Mouse (Mus musculus) midbrain, embryonic 16.5 days (tissue): ENCODE data around the gene Cstad. TPM values are rescaled to one million over a fixed set of nuclear protein-coding genes. Genes with fewer than 3 reads are reported as not detected.

Source experiments
- ATAC-seq: fragments of 200-750 bp; cut with Nextera tagmentation; 2 replicates; pipeline ENCODE4 v1.8.0; 2017; ENCODE audit warnings: moderate TSS enrichment
- H3K27ac ChIP-seq: fragments of 300-500 bp; sonication (generic); 2 replicates; pipeline ENCODE4 v1.5.1; 2014; ENCODE audit warnings: mild to moderate bottlenecking, low read length, mixed read lengths
- H3K27me3 ChIP-seq: fragments of 300-500 bp; sonication (generic); 2 replicates; pipeline ENCODE4 v1.6.1; 2014; ENCODE audit warnings: low read depth, low read length, mixed read lengths; ENCODE audit not compliant: control insufficient read depth, insufficient read depth
- H3K36me3 ChIP-seq: fragments of 300-500 bp; sonication (generic); 2 replicates; pipeline ENCODE4 v1.6.1; 2014; ENCODE audit warnings: mild to moderate bottlenecking, low read length, moderate library complexity, mixed read lengths; ENCODE audit not compliant: control insufficient read depth, insufficient read depth
- H3K4me1 ChIP-seq: fragments of 300-500 bp; sonication (generic); 2 replicates; pipeline ENCODE4 v1.6.1; 2014; ENCODE audit warnings: mild to moderate bottlenecking, low read length, mixed read lengths; ENCODE audit not compliant: control insufficient read depth, insufficient read depth
- H3K4me2 ChIP-seq: fragments of 300-500 bp; sonication (generic); 2 replicates; pipeline ENCODE4 v1.6.1; 2014; ENCODE audit warnings: mild to moderate bottlenecking, low read length, mixed read lengths
- H3K4me3 ChIP-seq: fragments of 300-500 bp; sonication (generic); 2 replicates; pipeline ENCODE4 v1.5.1; 2014; ENCODE audit warnings: low read depth, mild to moderate bottlenecking, low read length, moderate library complexity, mixed read lengths
- H3K9ac ChIP-seq: fragments of 300-500 bp; sonication (generic); 2 replicates; pipeline ENCODE4 v1.6.1; 2014; ENCODE audit warnings: low read depth, low read length, mixed read lengths
- H3K9me3 ChIP-seq: fragments of 300-500 bp; sonication (generic); replicated peaks from 2 replicates; pipeline ENCODE4 v1.6.1; 2014; ENCODE audit warnings: mild to moderate bottlenecking, low read length, mixed read lengths; ENCODE audit not compliant: control insufficient read depth, poor library complexity, severe bottlenecking
- WGBS: fragments of 180-500 bp; shearing (Covaris S2); extraction: QIAGEN DNeasy Blood & Tissue Kit; methylation state at CpG from one replicate; pipeline ENCODE4 v1.1.7; 2014; 5-methylcytosine and 5-hydroxymethylcytosine counted together
- polyA plus RNA-seq: library from polyadenylated mRNA; unstranded; fragments of >200 nt; fragmentation: Nextera tagmentation; extraction: Ambion mirVana; gene quantifications from 2 replicates; pipeline ENCODE4 v1.2.1, GENCODE M21; 2015

Gene Cstad
- polyA plus RNA-seq = 0.62 TPM in 2 replicates

GRCm38 (mm10) chr2:30594641-30595379 is at the start of gene Cstad:
TSS of gene Cstad (plus strand) at chr2:30595040.
- Histone ChIP-seq H3K4me3 (peak within 1 kb of the TSS; percentile 53), H3K9ac (peak within 1 kb of the TSS; percentile 86), H3K4me2 (peak within 1 kb of the TSS; percentile 72), H3K27me3 (no peaks in the 10 kb centered on the region), H3K4me1 (peaks cover 23% of the 10 kb centered on the region), H3K36me3 (no peaks in the 10 kb centered on the region), H3K27ac (peak within 1 kb of the TSS; percentile 100), H3K9me3 (no peaks in the 10 kb centered on the region)
- WGBS = under 1% methylated on average over 31 of the region's 39 CpGs
- ATAC-seq = peak; percentile 76

- ATAC-seq = no peak
- Histone ChIP-seq H3K27me3 (no peaks in the 10 kb centered on the region), H3K4me2 (peak overlapping the region; percentile 55), H3K9me3 (no peaks in the 10 kb centered on the region), H3K36me3 (no peaks in the 10 kb centered on the region), H3K4me3 (peak overlapping the region; percentile 9), H3K9ac (peak overlapping the region; percentile 27), H3K4me1 (peaks cover 29% of the 10 kb centered on the region), H3K27ac (peak overlapping the region; percentile 90)
- 46% methylated on average over 7 of the region's 7 CpGs for WGBS
Measured at GRCm38 (mm10) chr2:30545706-30546105, 49.1 kb upstream of the Cstad start.

- no peaks in the 10 kb centered on the region for H3K36me3 ChIP-seq
- H3K4me1 ChIP-seq = peaks cover 29% of the 10 kb centered on the region
- ATAC-seq = no peak
- 52% methylated on average over 2 of the region's 3 CpGs for WGBS
- peak overlapping the region; percentile 55 for H3K4me2 ChIP-seq
- no peaks in the 10 kb centered on the region for H3K27me3 ChIP-seq
- no peaks in the 10 kb centered on the region for H3K9me3 ChIP-seq
- no peak overlapping the region for H3K9ac ChIP-seq
- no peak overlapping the region for H3K4me3 ChIP-seq
- H3K27ac ChIP-seq = peak overlapping the region; percentile 90
Measured at GRCm38 (mm10) chr2:30546219-30546618, 48.6 kb upstream of the Cstad start.

- WGBS = 80% methylated on average over 17 of the region's 19 CpGs
- no peak for ATAC-seq
- no peak overlapping the region for H3K27ac ChIP-seq
Measured at GRCm38 (mm10) chr2:30547455-30548217, 47.2 kb upstream of the Cstad start.

GRCm38 (mm10) chr2:30551579-30551978 is 43.3 kb upstream of the Cstad start:
- Histone ChIP-seq H3K4me1 (peaks cover 10% of the 10 kb centered on the region), H3K36me3 (no peaks in the 10 kb centered on the region), H3K4me3 (no peak overlapping the region), H3K27me3 (no peaks in the 10 kb centered on the region), H3K9ac (no peak overlapping the region), H3K27ac (no peak overlapping the region), H3K4me2 (no peak overlapping the region), H3K9me3 (no peaks in the 10 kb centered on the region)
- 85% methylated on average over 5 of the region's 5 CpGs for WGBS
- ATAC-seq = no peak

More at GRCm38 (mm10) chr2:30547455-30548217, 47.2 kb upstream of the Cstad start:
- H3K9ac ChIP-seq = no peak overlapping the region
- no peaks in the 10 kb centered on the region for H3K36me3 ChIP-seq
- no peaks in the 10 kb centered on the region for H3K27me3 ChIP-seq
- H3K4me2 ChIP-seq = no peak overlapping the region
- H3K4me3 ChIP-seq = no peak overlapping the region
- H3K9me3 ChIP-seq = no peaks in the 10 kb centered on the region
- peaks cover 26% of the 10 kb centered on the region for H3K4me1 ChIP-seq

GRCm38 (mm10) chr2:30553851-30554540 is 40.8 kb upstream of the Cstad start:
- Histone ChIP-seq H3K27ac (peak overlapping the region; percentile 71), H3K9me3 (no peaks in the 10 kb centered on the region), H3K9ac (peak overlapping the region; percentile 49; the same call in 1 of the 2 replicates), H3K4me2 (peak overlapping the region; percentile 47), H3K36me3 (no peaks in the 10 kb centered on the region), H3K4me3 (peak overlapping the region; percentile 23; the same call in 1 of the 2 replicates), H3K27me3 (no peaks in the 10 kb centered on the region), H3K4me1 (peaks cover 5% of the 10 kb centered on the region)
- WGBS = 57% methylated on average over 7 of the region's 7 CpGs
- peak; percentile 93 for ATAC-seq

- 78% methylated on average over 9 of the region's 9 CpGs for WGBS
Measured at GRCm38 (mm10) chr2:30555257-30555656, 39.6 kb upstream of the Cstad start.

GRCm38 (mm10) chr2:30556495-30556894 is 38.3 kb upstream of the Cstad start:
- Histone ChIP-seq H3K36me3 (no peaks in the 10 kb centered on the region), H3K4me2 (no peak overlapping the region), H3K9me3 (no peaks in the 10 kb centered on the region), H3K27ac (no peak overlapping the region), H3K4me3 (no peak overlapping the region), H3K27me3 (no peaks in the 10 kb centered on the region), H3K9ac (no peak overlapping the region), H3K4me1 (peaks cover 5% of the 10 kb centered on the region)
- 88% methylated on average over 5 of the region's 5 CpGs for WGBS
- ATAC-seq = no peak

More at GRCm38 (mm10) chr2:30555257-30555656, 39.6 kb upstream of the Cstad start:
- Histone ChIP-seq H3K4me2 (no peak overlapping the region), H3K9me3 (no peaks in the 10 kb centered on the region), H3K9ac (no peak overlapping the region), H3K27me3 (no peaks in the 10 kb centered on the region), H3K4me3 (no peak overlapping the region), H3K4me1 (peaks cover 5% of the 10 kb centered on the region), H3K36me3 (no peaks in the 10 kb centered on the region), H3K27ac (no peak overlapping the region)
- ATAC-seq = no peak
